10 mouse cellular contexts compared by ENCODE assay signal in genomic region chr1:34298631-34299184, GRCm38 (mm10).
DNase-seq lines count a peak whose midpoint lies in the region; ATAC-seq and TF ChIP-seq lines count a peak whose summit lies in the region.
"Had no signal": no experiment of that assay in that cellular context is flagged by ENCODE, and none has a peak within 500 bp of the region (broad histone marks: within the 10 kb centered on the region; RNA-seq: fewer than 3 reads in every experiment).

No protein-coding gene starts in this region.

- H3K9me3 ChIP-seq in lung, embryonic 14.5 days (ENCODE audit: low read depth, low read length) = no peaks in the 10 kb centered on the region
- H3K9me3 ChIP-seq in stomach, embryonic 16.5 days (replicated peaks; ENCODE audit: control insufficient read depth, low read length) = no peaks in the 10 kb centered on the region
- H3K9me3 ChIP-seq in liver, embryonic 12.5 days (replicated peaks) = no peaks in the 10 kb centered on the region
- H3K9me3 ChIP-seq: neural tube, embryonic 12.5 days had no signal

- intact Hi-C loops in gastrocnemius, adult 2 months (cut with DNase I) = no loop called here

- H3K9ac ChIP-seq in lung, embryonic 14.5 days = no peak overlapping the region
- no peak overlapping the region for H3K9ac ChIP-seq in stomach, embryonic 16.5 days (ENCODE audit: low read length)
- H3K9ac ChIP-seq in liver, embryonic 12.5 days = no peak overlapping the region
- H3K9ac ChIP-seq: neural tube, embryonic 12.5 days had no signal

- WGBS in lung, embryonic 14.5 days = 51% methylated on average over 18 of the region's 18 CpGs
- WGBS in stomach, embryonic 16.5 days = 64% methylated on average over 18 of the region's 18 CpGs
- 87% methylated on average over 18 of the region's 18 CpGs for WGBS in liver, embryonic 12.5 days (ENCODE audit: insufficient replicate concordance)

- TF ChIP-seq CTCF in gastrocnemius, adult 2 months (IDR thresholded peaks at IDR 0.05) = no peak
- no peak for TF ChIP-seq CTCF in lung, embryonic 14.5 days (IDR thresholded peaks at IDR 0.05; ENCODE audit: low read depth)

- H3K4me3 ChIP-seq in gastrocnemius, adult 2 months = no peak overlapping the region
- H3K4me3 ChIP-seq in lung, embryonic 14.5 days (ENCODE audit: low read depth, low read length) = no peak overlapping the region
- H3K4me3 ChIP-seq in stomach, embryonic 16.5 days (replicated peaks; ENCODE audit: low read length) = no peak overlapping the region
- H3K4me3 ChIP-seq in liver, embryonic 12.5 days = no peak overlapping the region
- H3K4me3 ChIP-seq: layer of hippocampus, adult 2 months; neural tube, embryonic 12.5 days had no signal

- 0 out of 2 replicates have a peak, but pooled peaks cover 3% of the 10 kb centered on the region for H3K4me1 ChIP-seq in lung, embryonic 14.5 days (ENCODE audit: insufficient read depth)
- peaks cover 3% of the 10 kb centered on the region; the same call in 1 of the 2 replicates for H3K4me1 ChIP-seq in stomach, embryonic 16.5 days (ENCODE audit: control insufficient read depth, insufficient read depth, low read length)
- peaks cover 28% of the 10 kb centered on the region; the same call in 1 of the 2 replicates for H3K4me1 ChIP-seq in liver, embryonic 12.5 days

- no peak overlapping the region for H3K4me2 ChIP-seq in lung, embryonic 14.5 days
- no peak overlapping the region for H3K4me2 ChIP-seq in stomach, embryonic 16.5 days (ENCODE audit: low read depth, low read length)
- H3K4me2 ChIP-seq in liver, embryonic 12.5 days = no peak overlapping the region
- H3K4me2 ChIP-seq: neural tube, embryonic 12.5 days had no signal

- peaks cover 18% of the 10 kb centered on the region; the same call in 1 of the 2 replicates for H3K36me3 ChIP-seq in lung, embryonic 14.5 days (ENCODE audit: insufficient read depth)
- H3K36me3 ChIP-seq in stomach, embryonic 16.5 days (ENCODE audit: control insufficient read depth, insufficient read depth, low read length) = peaks cover 15% of the 10 kb centered on the region; the same call in 1 of the 2 replicates
- peaks cover 34% of the 10 kb centered on the region for H3K36me3 ChIP-seq in liver, embryonic 12.5 days

- H3K27me3 ChIP-seq in lung, embryonic 14.5 days (ENCODE audit: insufficient read depth, low read length) = no peaks in the 10 kb centered on the region
- no peaks in the 10 kb centered on the region for H3K27me3 ChIP-seq in stomach, embryonic 16.5 days (ENCODE audit: control insufficient read depth, insufficient read depth, low read length)
- H3K27me3 ChIP-seq in liver, embryonic 12.5 days (replicated peaks) = no peaks in the 10 kb centered on the region
- H3K27me3 ChIP-seq: neural tube, embryonic 12.5 days had no signal

- H3K27ac ChIP-seq in gastrocnemius, adult 2 months = no peak overlapping the region
- no peak overlapping the region for H3K27ac ChIP-seq in lung, embryonic 14.5 days (ENCODE audit: low read depth)
- peak overlapping the region; percentile 46; the same call in 1 of the 2 replicates for H3K27ac ChIP-seq in stomach, embryonic 16.5 days (ENCODE audit: low read length)
- H3K27ac ChIP-seq in liver, embryonic 12.5 days = no peak overlapping the region
- H3K27ac ChIP-seq: layer of hippocampus, adult 2 months; neural tube, embryonic 12.5 days had no signal

- DNase-seq in gastrocnemius, postnatal 10 days = peak; percentile 33
- DNase-seq in gastrocnemius, adult 2 months = no peak
- DNase-seq in urinary bladder, postnatal 14 days (ENCODE audit: low spot score) = peak; percentile 59
- no peak for DNase-seq in urinary bladder, adult 2 months (ENCODE audit: low spot score)
- peak; percentile 91 for DNase-seq in lung, embryonic 14.5 days
- DNase-seq in spleen, postnatal 4 days (ENCODE audit: low spot score in 2 of 2) = no peak

- ATAC-seq in lung, embryonic 14.5 days (ENCODE audit: insufficient read depth) = peak; percentile 36; the same call in 1 of the 2 replicates
- ATAC-seq in stomach, embryonic 16.5 days (ENCODE audit: insufficient read depth, low FRiP score) = peak; percentile 32; the same call in 1 of the 2 replicates
- ATAC-seq in liver, embryonic 12.5 days = no peak

Comparison
In these comparisons a context has a peak if more than half of its experiments do, and no peak if none do; other contexts are left out.
1. DNase-seq: peak in gastrocnemius, postnatal 10 days (single experiment), urinary bladder, postnatal 14 days (single experiment) and lung, embryonic 14.5 days (single experiment); none in gastrocnemius, adult 2 months (single experiment), urinary bladder, adult 2 months (single experiment) and spleen, postnatal 4 days (0 of 2).